In genomic region chr9:87708151-87708550, GRCm38 (mm10) we compare ENCODE assay signal across 9 mouse cellular contexts. TPM values are rescaled to one million over a fixed set of nuclear protein-coding genes. Genes with fewer than 3 reads are reported as not detected.
DNase-seq lines count a peak whose midpoint lies in the region; ATAC-seq and TF ChIP-seq lines count a peak whose summit lies in the region.
"Had no signal": no experiment of that assay in that cellular context is flagged by ENCODE, and none has a peak within 500 bp of the region (broad histone marks: within the 10 kb centered on the region; RNA-seq: fewer than 3 reads in every experiment).

No protein-coding gene starts in this region.

- TF ChIP-seq CTCF in lung, embryonic 14.5 days (IDR thresholded peaks at IDR 0.05; ENCODE audit: low read depth): peak; percentile 64

- H3K4me1 ChIP-seq in forebrain, embryonic 11.5 days (replicated peaks; ENCODE audit: control insufficient read depth, insufficient read depth, low read length): no peaks in the 10 kb centered on the region
- no peaks in the 10 kb centered on the region for H3K4me1 ChIP-seq in forebrain, embryonic 12.5 days
- no peaks in the 10 kb centered on the region for H3K4me1 ChIP-seq in forebrain, embryonic 14.5 days (ENCODE audit: control insufficient read depth, insufficient read depth, low read length)
- H3K4me1 ChIP-seq in lung, embryonic 14.5 days (ENCODE audit: insufficient read depth): no peaks in the 10 kb centered on the region

- no peak overlapping the region for H3K4me2 ChIP-seq in forebrain, embryonic 11.5 days (ENCODE audit: low read depth, low read length, severe bottlenecking)
- H3K4me2 ChIP-seq in forebrain, embryonic 12.5 days: no peak overlapping the region
- no peak overlapping the region for H3K4me2 ChIP-seq in forebrain, embryonic 14.5 days (ENCODE audit: low read length)
- no peak overlapping the region for H3K4me2 ChIP-seq in lung, embryonic 14.5 days

- no peaks in the 10 kb centered on the region for H3K9me3 ChIP-seq in forebrain, embryonic 11.5 days (ENCODE audit: control insufficient read depth, low read length)
- H3K9me3 ChIP-seq in forebrain, embryonic 12.5 days: no peaks in the 10 kb centered on the region
- no peaks in the 10 kb centered on the region for H3K9me3 ChIP-seq in forebrain, embryonic 14.5 days (replicated peaks; ENCODE audit: control insufficient read depth, low read length)
- no peaks in the 10 kb centered on the region for H3K9me3 ChIP-seq in lung, embryonic 14.5 days (ENCODE audit: low read depth, low read length)

- no peaks in the 10 kb centered on the region for H3K36me3 ChIP-seq in forebrain, embryonic 11.5 days (ENCODE audit: control insufficient read depth, insufficient read depth, low read length)
- H3K36me3 ChIP-seq in forebrain, embryonic 12.5 days (replicated peaks): no peaks in the 10 kb centered on the region
- no peaks in the 10 kb centered on the region for H3K36me3 ChIP-seq in forebrain, embryonic 14.5 days (ENCODE audit: control insufficient read depth, insufficient read depth, low read length)
- no peaks in the 10 kb centered on the region for H3K36me3 ChIP-seq in lung, embryonic 14.5 days (ENCODE audit: insufficient read depth)
- H3K36me3 ChIP-seq: G1E had no signal

- H3K27ac ChIP-seq in forebrain, embryonic 11.5 days (ENCODE audit: low read depth, low read length): no peak overlapping the region
- H3K27ac ChIP-seq in forebrain, embryonic 12.5 days: no peak overlapping the region
- no peak overlapping the region for H3K27ac ChIP-seq in forebrain, embryonic 14.5 days (ENCODE audit: low read depth, low read length)
- H3K27ac ChIP-seq in lung, embryonic 14.5 days (ENCODE audit: low read depth): no peak overlapping the region

- H3K27me3 ChIP-seq in forebrain, embryonic 11.5 days (ENCODE audit: control insufficient read depth, insufficient read depth, low read length): no peaks in the 10 kb centered on the region
- H3K27me3 ChIP-seq in forebrain, embryonic 12.5 days: no peaks in the 10 kb centered on the region
- H3K27me3 ChIP-seq in forebrain, embryonic 14.5 days (replicated peaks; ENCODE audit: control insufficient read depth, insufficient read depth, low read length): no peaks in the 10 kb centered on the region
- H3K27me3 ChIP-seq in lung, embryonic 14.5 days (ENCODE audit: insufficient read depth, low read length): no peaks in the 10 kb centered on the region

- H3K9ac ChIP-seq in forebrain, embryonic 11.5 days (ENCODE audit: low read length): no peak overlapping the region
- no peak overlapping the region for H3K9ac ChIP-seq in forebrain, embryonic 12.5 days
- H3K9ac ChIP-seq in forebrain, embryonic 14.5 days (ENCODE audit: low read length): no peak overlapping the region
- no peak overlapping the region for H3K9ac ChIP-seq in lung, embryonic 14.5 days

- ATAC-seq in forebrain, embryonic 11.5 days (replicated peaks; ENCODE audit: low FRiP score): peak; percentile 75; the same call in 1 of the 2 replicates
- ATAC-seq in forebrain, embryonic 12.5 days (ENCODE audit: low FRiP score): no peak
- peak; percentile 75 for ATAC-seq in forebrain, embryonic 14.5 days
- ATAC-seq in lung, embryonic 14.5 days (ENCODE audit: insufficient read depth): no peak; the same call in 1 of the 2 replicates

- DNase-seq in forebrain, embryonic 11.5 days (ENCODE audit: low spot score): peak; percentile 74
- DNase-seq in 3T3-L1 (ENCODE audit: low read depth, low spot score): peak; percentile 80
- peak; percentile 84 for DNase-seq in adrenal gland, postnatal 14 days
- peak; percentile 41 for DNase-seq in forebrain, embryonic 14.5 days (ENCODE audit: low spot score)
- DNase-seq in kidney, adult 9 months: peak; percentile 43
- peak; percentile 68 for DNase-seq in lung, embryonic 14.5 days
- DNase-seq in testis, postnatal 14 days (ENCODE audit: low spot score): peak; percentile 18

- H3K4me3 ChIP-seq in forebrain, embryonic 11.5 days (ENCODE audit: low read depth, low read length): no peak overlapping the region
- no peak overlapping the region for H3K4me3 ChIP-seq in forebrain, embryonic 12.5 days (replicated peaks)
- no peak overlapping the region for H3K4me3 ChIP-seq in forebrain, embryonic 14.5 days (ENCODE audit: low read depth, low read length)
- H3K4me3 ChIP-seq in lung, embryonic 14.5 days (ENCODE audit: low read depth, low read length): no peak overlapping the region

RNA-seq across cellular contexts. Expression of gene Tbx18, which starts 22.9 kb away (rescaled TPM):
- 5.4 and 6.0 TPM in 2 replicates for polyA plus RNA-seq in forebrain, embryonic 11.5 days (2014; fragmentation: Nextera tagmentation; extraction: Ambion mirVana)
- polyA plus RNA-seq in forebrain, embryonic 12.5 days (2016; fragmentation: Nextera tagmentation; extraction: Ambion mirVana): 2.5 and 3.6 TPM in 2 replicates
- total RNA-seq in adrenal gland, postnatal 14 days (2021): 3.0 and 3.3 TPM in 2 replicates
- 2.6 and 2.7 TPM in 2 replicates for polyA plus RNA-seq in forebrain, embryonic 14.5 days (2014; fragmentation: Nextera tagmentation; extraction: Ambion mirVana)
- polyA plus RNA-seq in lung, embryonic 14.5 days (2014; fragmentation: Nextera tagmentation; extraction: Ambion mirVana): 0.42 and 0.80 TPM in 2 replicates
- total RNA-seq: G1E had no signal
- polyA plus RNA-seq: G1E had no signal

Comparison
In these comparisons a context has a peak if more than half of its experiments do, and no peak if none do; other contexts are left out.
1. ATAC-seq: peak in forebrain, embryonic 11.5 days (single experiment) and forebrain, embryonic 14.5 days (single experiment); none in forebrain, embryonic 12.5 days (single experiment) and lung, embryonic 14.5 days (single experiment).
2. DNase-seq: peak in every context shown above with its lines; median percentile 84 in adrenal gland, postnatal 14 days; 80 in 3T3-L1; 74 in forebrain, embryonic 11.5 days; 68 in lung, embryonic 14.5 days; 43 in kidney, adult 9 months; 41 in forebrain, embryonic 14.5 days; 18 in testis, postnatal 14 days.